Mouse (Mus musculus) bone marrow macrophage, adult 2 months (primary cell): ENCODE results near the gene Myo19.

Experiments
- CTCF ChIP-seq: IDR thresholded peaks from 2 replicates; pipeline ENCODE4 v1.5.1; 2012; ENCODE audit warnings: low read depth, mild to moderate bottlenecking, low read length, moderate library complexity
- POLR2A ChIP-seq: IDR thresholded peaks from 2 replicates; pipeline ENCODE4 v1.6.1; 2012; ENCODE audit warnings: mild to moderate bottlenecking, low read depth, low read length, borderline replicate concordance

GRCm38 (mm10) chr11:84940140-84940539, 60.2 kb downstream of the Myo19 start:
- TF ChIP-seq CTCF = no peak
- no peak for TF ChIP-seq POLR2A
